Mouse (Mus musculus): Measurements from ENCODE around the gene Cox10.

Cox10 gene

GRCm38 (mm10) chr11:63967641-63968387, 111.5 kb downstream of the Cox10 start:
- DNase-seq (ENCODE audit: extremely low spot score, low read depth, low spot score), result no peak

- DNase-seq (ENCODE audit: extremely low spot score, low read depth, low spot score), result no peak
Measured at GRCm38 (mm10) chr11:63965437-63965836, 113.8 kb downstream of the Cox10 start.

- no peak for DNase-seq (ENCODE audit: extremely low spot score, low read depth, low spot score)
Measured at GRCm38 (mm10) chr11:63957207-63957606, 122.1 kb downstream of the Cox10 start.

GRCm38 (mm10) chr11:63956748-63957147, 122.5 kb downstream of the Cox10 start:
- no peak for DNase-seq (ENCODE audit: extremely low spot score, low read depth, low spot score)

- no peak for DNase-seq (ENCODE audit: extremely low spot score, low read depth, low spot score)
Measured at GRCm38 (mm10) chr11:63953887-63954286, 125.4 kb downstream of the Cox10 start.

- no peak for DNase-seq (ENCODE audit: extremely low spot score, low read depth, low spot score)
Measured at GRCm38 (mm10) chr11:63952743-63953191, 126.5 kb downstream of the Cox10 start.

- no peak for DNase-seq (ENCODE audit: extremely low spot score, low read depth, low spot score)
Measured at GRCm38 (mm10) chr11:63951831-63952631, 127.2 kb downstream of the Cox10 start.

GRCm38 (mm10) chr11:63948371-63948770, 130.9 kb downstream of the Cox10 start:
- no peak for DNase-seq (ENCODE audit: extremely low spot score, low read depth, low spot score)

GRCm38 (mm10) chr11:63947024-63947423, 132.2 kb downstream of the Cox10 start:
- no peak for DNase-seq (ENCODE audit: extremely low spot score, low read depth, low spot score)

- DNase-seq (ENCODE audit: extremely low spot score, low read depth, low spot score), result no peak
Measured at GRCm38 (mm10) chr11:63943947-63944346, 135.3 kb downstream of the Cox10 start.

GRCm38 (mm10) chr11:63943268-63943890, 135.9 kb downstream of the Cox10 start:
- DNase-seq (ENCODE audit: extremely low spot score, low read depth, low spot score), result no peak

GRCm38 (mm10) chr11:63942177-63942576, 137.1 kb downstream of the Cox10 start:
- DNase-seq (ENCODE audit: extremely low spot score, low read depth, low spot score), result no peak

GRCm38 (mm10) chr11:63936641-63937040, 142.6 kb downstream of the Cox10 start:
- no peak for DNase-seq (ENCODE audit: extremely low spot score, low read depth, low spot score)

GRCm38 (mm10) chr11:63926901-63927300, 152.4 kb downstream of the Cox10 start:
- no peak for DNase-seq (ENCODE audit: extremely low spot score, low read depth, low spot score)

GRCm38 (mm10) chr11:63925161-63925582, 154.1 kb downstream of the Cox10 start:
- DNase-seq (ENCODE audit: extremely low spot score, low read depth, low spot score), result no peak

- no peak for DNase-seq (ENCODE audit: extremely low spot score, low read depth, low spot score)
Measured at GRCm38 (mm10) chr11:63924286-63924930, 154.9 kb downstream of the Cox10 start.

- DNase-seq (ENCODE audit: extremely low spot score, low read depth, low spot score), result no peak
Measured at GRCm38 (mm10) chr11:63923386-63923785, 155.9 kb downstream of the Cox10 start.

- peak; percentile 91 for DNase-seq (ENCODE audit: extremely low spot score, low read depth, low spot score)
Measured at GRCm38 (mm10) chr11:63922091-63922621, 157.1 kb downstream of the Cox10 start, which contains the start of gene Hs3st3b1. TSS of gene Hs3st3b1 (minus strand) at chr11:63922290.

GRCm38 (mm10) chr11:63921044-63921951, 158.0 kb downstream of the Cox10 start:
- no peak for DNase-seq (ENCODE audit: extremely low spot score, low read depth, low spot score)

- DNase-seq (ENCODE audit: extremely low spot score, low read depth, low spot score), result no peak
Measured at GRCm38 (mm10) chr11:63920531-63920930, 158.7 kb downstream of the Cox10 start.

Measured in hindlimb bud, embryonic 11.5 days (tissue).